Mouse (Mus musculus) small intestine, adult 2 months (tissue): ENCODE measurements at regions not wholly inside any gene's neighbourhood (a gene's known extent, or its start where the extent isn't known, plus 50 kb on each side); places are given as distances from the start of the nearest gene placed in this dataset.

ENCODE experiments used
- CTCF ChIP-seq: fragments of 200-500 bp; IDR thresholded peaks from 2 replicates; pipeline ENCODE4 v1.5.1; 2012; ENCODE audit warnings: low read depth, mild to moderate bottlenecking, control low read depth, inconsistent platforms, low read length, moderate library complexity, mixed read lengths; ENCODE audit not compliant: insufficient replicate concordance, insufficient read length; ENCODE audit errors: extremely low read depth
- POLR2A ChIP-seq: fragments of 200-500 bp; IDR thresholded peaks from 2 replicates; pipeline ENCODE4 v1.6.1; 2012; ENCODE audit warnings: low read depth, mild to moderate bottlenecking, control low read depth, inconsistent platforms, low read length, moderate library complexity

DNA sequence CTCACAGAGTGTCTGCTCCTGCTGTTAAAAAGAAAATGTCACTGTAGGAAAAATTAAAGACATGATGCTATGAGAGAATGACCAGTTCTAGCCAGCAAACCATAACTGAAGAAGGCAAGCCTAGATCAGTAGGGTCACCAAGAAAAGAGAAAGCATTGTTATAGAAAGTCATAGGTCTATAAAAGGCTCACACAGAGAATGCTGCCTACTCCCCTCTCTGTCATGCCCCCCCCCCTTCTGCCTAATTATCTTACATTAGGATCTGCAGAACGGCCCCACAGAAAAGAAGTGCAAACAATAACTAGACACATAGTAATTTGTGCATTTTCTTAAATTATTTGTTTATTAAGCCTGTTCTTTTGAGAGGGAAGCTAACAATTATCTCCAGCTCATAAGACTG is 680.8 kb upstream of the Chordc1 start:
- TF ChIP-seq CTCF (no peak), POLR2A (no peak)
